Mouse (Mus musculus) cerebellum, adult (tissue): ENCODE data around the gene Aup1.
A peak's percentile ranks its signal among the peaks of the same experiment; 100 is the strongest.

Source experiments
- ATAC-seq: cut with Nextera tagmentation; 2 replicates; pipeline ENCODE4 v1.9.2; 2017; ENCODE audit warnings: mild to moderate bottlenecking, moderate library complexity, mixed read lengths; ENCODE audit not compliant: insufficient number of reproducible peaks, low FRiP score, low TSS enrichment

Gene Aup1

GRCm38 (mm10) chr6:83068706-83069487 is 14.6 kb downstream of the Aup1 start:
- no peak for ATAC-seq

- ATAC-seq = no peak
These were observed 15.3 kb downstream of the Aup1 start for GRCm38 (mm10) chr6:83069488-83070246.

- ATAC-seq = no peak
These were observed 15.8 kb downstream of the Aup1 start, which contains the start of gene Tlx2 for GRCm38 (mm10) chr6:83070247-83070310. Gene Tlx2, minus strand, starts transcription at chr6:83070293.

- ATAC-seq = no peak
These were observed 16.2 kb downstream of the Aup1 start for GRCm38 (mm10) chr6:83070311-83071219.

GRCm38 (mm10) chr6:83071220-83071619 is 16.9 kb downstream of the Aup1 start:
- ATAC-seq = no peak

GRCm38 (mm10) chr6:83074979-83075378 is 20.7 kb downstream of the Aup1 start:
- no peak for ATAC-seq

GRCm38 (mm10) chr6:83077630-83078323 is 23.5 kb downstream of the Aup1 start, which contains the start of gene Pcgf1:
Gene Pcgf1, plus strand, starts transcription at chr6:83077869.
- peak; percentile 87 for ATAC-seq

- ATAC-seq = peak; percentile 72
These were observed 24.1 kb downstream of the Aup1 start for GRCm38 (mm10) chr6:83078324-83078858.

GRCm38 (mm10) chr6:83080210-83080609 is 25.9 kb downstream of the Aup1 start:
- no peak for ATAC-seq

- ATAC-seq = no peak
These were observed 29.2 kb downstream of the Aup1 start for GRCm38 (mm10) chr6:83083497-83083896.

GRCm38 (mm10) chr6:83084477-83084876 is 30.2 kb downstream of the Aup1 start:
- ATAC-seq = no peak

GRCm38 (mm10) chr6:83086121-83087035 is 32.1 kb downstream of the Aup1 start, which contains the start of gene Lbx2:
Gene Lbx2, plus strand, starts transcription at chr6:83086367.
- no peak for ATAC-seq

- no peak for ATAC-seq
These were observed 33.0 kb downstream of the Aup1 start for GRCm38 (mm10) chr6:83087205-83087925.

GRCm38 (mm10) chr6:83087926-83088260 is 33.6 kb downstream of the Aup1 start:
- no peak for ATAC-seq

- no peak for ATAC-seq
These were observed 38.3 kb downstream of the Aup1 start for GRCm38 (mm10) chr6:83092416-83093127.

GRCm38 (mm10) chr6:83095968-83096367 is 41.6 kb downstream of the Aup1 start:
- ATAC-seq = no peak

GRCm38 (mm10) chr6:83098411-83098810 is 44.1 kb downstream of the Aup1 start:
- ATAC-seq = no peak

- ATAC-seq = peak; percentile 95
These were observed 47.0 kb downstream of the Aup1 start, which contains the start of the genes Ccdc142 and Gm42688 for GRCm38 (mm10) chr6:83101316-83101687. Gene Ccdc142, plus strand, starts transcription at chr6:83101601. Gene Gm42688, plus strand, starts transcription at chr6:83101617.
